Mouse (Mus musculus) liver, postnatal 0 days (tissue): ENCODE results near the gene Arap1. TPM values are rescaled to one million over a fixed set of nuclear protein-coding genes. Genes with fewer than 3 reads are reported as not detected.
A peak's percentile ranks its signal among the peaks of the same experiment; 100 is the strongest.

Experiments
- ATAC-seq: fragments of 200-750 bp; cut with Nextera tagmentation; 2 replicates; pipeline ENCODE4 v1.8.0; 2017; ENCODE audit warnings: mild to moderate bottlenecking, moderate library complexity
- DNase-seq: peaks from one replicate; pipeline ENCODE4 v3.0.0-alpha.2; 2016
- H3K27ac ChIP-seq: fragments of 300-500 bp; sonication (generic); 2 replicates; pipeline ENCODE4 v1.5.1; 2014; ENCODE audit warnings: antibody characterized with exemption, moderate library complexity, mild to moderate bottlenecking, low read depth
- H3K27me3 ChIP-seq: fragments of 300-500 bp; sonication (generic); 2 replicates; pipeline ENCODE4 v1.6.1; 2014; ENCODE audit warnings: low read length, control low read depth, mixed read lengths; ENCODE audit not compliant: insufficient read depth
- H3K36me3 ChIP-seq: fragments of 300-500 bp; sonication (generic); replicated peaks from 2 replicates; pipeline ENCODE4 v1.6.1; 2014; ENCODE audit warnings: mild to moderate bottlenecking, control low read depth, low read length, moderate library complexity, mixed read lengths; ENCODE audit not compliant: insufficient read depth
- H3K4me1 ChIP-seq: fragments of 300-500 bp; sonication (generic); 2 replicates; pipeline ENCODE4 v1.6.1; 2014; ENCODE audit warnings: antibody characterized with exemption, mild to moderate bottlenecking, control low read depth; ENCODE audit not compliant: insufficient read depth
- H3K4me2 ChIP-seq: fragments of 300-500 bp; sonication (generic); 2 replicates; pipeline ENCODE4 v1.6.1; 2014; ENCODE audit warnings: low read depth, mild to moderate bottlenecking, low read length, moderate library complexity, mixed read lengths
- H3K4me3 ChIP-seq: fragments of 300-500 bp; sonication (generic); 2 replicates; pipeline ENCODE4 v1.5.1; 2014; ENCODE audit warnings: low read depth, low read length
- H3K9ac ChIP-seq: fragments of 300-500 bp; sonication (generic); replicated peaks from 2 replicates; pipeline ENCODE4 v1.6.1; 2014; ENCODE audit warnings: mild to moderate bottlenecking, moderate library complexity
- H3K9me3 ChIP-seq: fragments of 300-500 bp; sonication (generic); 2 replicates; pipeline ENCODE4 v1.6.1; 2016; ENCODE audit warnings: mild to moderate bottlenecking, control low read depth, low read length, mixed read lengths
- CTCF ChIP-seq: sonication (generic); IDR thresholded peaks from 2 replicates; pipeline ENCODE4 v1.5.1; 2016; ENCODE audit warnings: antibody characterized with exemption, low read depth
- EP300 ChIP-seq: IDR thresholded peaks from 2 replicates; pipeline ENCODE4 v1.6.1; 2016; ENCODE audit warnings: antibody characterized with exemption, low read depth, mild to moderate bottlenecking
- WGBS: fragments of 180-500 bp; shearing (Covaris S2); extraction: QIAGEN DNeasy Blood & Tissue Kit; methylation state at CpG from one replicate; pipeline ENCODE4 v1.1.7; 2014; ENCODE audit not compliant: insufficient replicate concordance; 5-methylcytosine and 5-hydroxymethylcytosine counted together
- polyA plus RNA-seq: library from polyadenylated mRNA; unstranded; fragments of >200 nt; fragmentation: Nextera tagmentation; extraction: Ambion mirVana; gene quantifications from 2 replicates; pipeline ENCODE4 v1.2.1, GENCODE M21; 2015

Arap1 gene
- polyA plus RNA-seq, 1 experiment from 2014 or later: 18.1 TPM

DNA sequence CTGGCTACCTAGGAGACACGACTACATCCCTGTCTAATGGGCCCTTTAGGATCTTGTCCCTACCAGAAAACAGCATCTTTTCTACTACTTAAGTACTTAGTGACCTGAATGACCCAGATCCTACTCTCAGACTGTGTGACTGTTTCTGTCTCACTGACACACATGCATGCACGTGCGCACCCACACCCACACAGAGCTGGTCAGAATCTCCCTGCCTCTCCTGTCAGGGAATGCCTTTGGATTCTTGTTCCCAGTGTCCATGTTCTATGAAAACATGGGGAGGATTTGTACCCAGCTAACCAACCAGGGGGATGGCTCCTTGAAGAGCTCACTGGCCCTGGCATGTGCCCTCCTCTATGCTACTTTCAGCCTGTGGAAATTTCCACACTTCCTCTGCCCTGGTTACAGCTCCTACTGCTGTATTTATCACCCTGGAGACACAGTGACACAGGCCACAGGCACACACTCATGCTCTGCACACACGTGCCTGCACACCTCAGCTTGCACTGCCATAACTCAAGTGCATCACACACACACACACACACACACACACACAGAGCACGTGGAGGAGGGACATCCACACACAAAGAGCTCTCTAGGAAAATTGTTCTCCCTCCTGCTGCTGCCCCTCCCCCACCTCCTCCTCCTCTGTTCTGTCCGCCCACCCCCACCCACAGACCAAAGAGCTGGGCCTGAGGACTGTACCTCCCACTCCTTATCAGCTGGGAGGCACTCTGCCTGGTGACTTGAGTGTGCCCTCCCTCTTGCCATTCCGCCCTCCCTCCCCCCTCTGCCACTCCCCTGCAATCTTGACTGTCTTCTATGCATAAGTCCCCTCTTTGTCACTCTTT is 67.0 kb downstream of the Arap1 start:
- Histone ChIP-seq H3K9ac (no peak overlapping the region), H3K4me2 (no peak overlapping the region), H3K27ac (no peak overlapping the region), H3K4me3 (no peak overlapping the region), H3K27me3 (0 out of 2 replicates have a peak, but pooled peaks cover 3% of the 10 kb centered on the region), H3K4me1 (peaks cover 3% of the 10 kb centered on the region; the same call in 1 of the 2 replicates), H3K9me3 (no peaks in the 10 kb centered on the region), H3K36me3 (peaks cover 22% of the 10 kb centered on the region)
- WGBS: 46% methylated on average over 7 of the region's 7 CpGs
- peak; percentile 22 for DNase-seq
- ATAC-seq: peak; percentile 40
- no peak for TF ChIP-seq EP300
- no peak for TF ChIP-seq CTCF

DNA sequence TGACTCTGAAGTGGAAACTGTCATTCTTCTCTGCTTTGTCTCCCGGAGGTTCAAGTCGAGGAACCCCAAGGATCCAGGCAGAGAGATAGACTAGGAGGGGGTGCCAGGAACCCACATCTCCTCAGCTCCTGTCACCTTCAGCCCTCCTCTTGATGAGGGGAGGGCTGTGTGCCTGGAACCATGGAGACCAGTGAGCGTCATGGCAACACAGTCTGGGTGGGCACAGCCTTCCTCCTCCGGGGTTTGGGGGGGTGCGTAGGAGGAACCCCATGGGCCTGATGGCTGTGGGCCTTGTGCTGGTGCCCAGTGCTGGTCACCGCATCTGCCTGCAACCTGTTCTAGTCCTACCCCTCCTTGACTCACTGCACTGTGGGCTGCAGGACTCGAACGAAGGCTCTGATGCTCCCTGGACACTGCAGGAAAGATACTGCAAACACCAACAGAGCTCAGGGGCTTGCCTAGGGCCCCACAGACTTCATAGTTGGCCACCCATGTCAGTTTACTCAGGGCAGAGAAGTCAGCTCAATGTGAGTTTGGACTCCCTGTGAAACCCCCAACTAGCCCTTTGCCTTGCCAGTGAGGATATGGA is 67.7 kb downstream of the Arap1 start:
- H3K9ac ChIP-seq: no peak overlapping the region
- ATAC-seq (no peak), DNase-seq (no peak)
- H3K36me3 ChIP-seq: peaks cover 17% of the 10 kb centered on the region
- H3K9me3 ChIP-seq: no peaks in the 10 kb centered on the region
- H3K4me1 ChIP-seq: peaks cover 3% of the 10 kb centered on the region; the same call in 1 of the 2 replicates
- no peak overlapping the region for H3K27ac ChIP-seq
- 0 out of 2 replicates have a peak, but pooled peaks cover 3% of the 10 kb centered on the region for H3K27me3 ChIP-seq
- no peak overlapping the region for H3K4me3 ChIP-seq
- H3K4me2 ChIP-seq: no peak overlapping the region
- no peak for TF ChIP-seq CTCF
- TF ChIP-seq EP300: no peak
- 48% methylated on average over 8 of the region's 8 CpGs for WGBS

GRCm38 (mm10) chr7:101416391-101416790 is 68.5 kb downstream of the Arap1 start:
- peaks cover 6% of the 10 kb centered on the region; the same call in 1 of the 2 replicates for H3K27me3 ChIP-seq
- H3K36me3 ChIP-seq: 0 out of 2 replicates have a peak, but pooled peaks cover 11% of the 10 kb centered on the region
- no peaks in the 10 kb centered on the region for H3K9me3 ChIP-seq
- 50% methylated on average over 5 of the region's 5 CpGs for whole genome bisulfite sequencing
- H3K27ac ChIP-seq: no peak overlapping the region
- TF ChIP-seq EP300 (no peak), CTCF (no peak)
- no peak for ATAC-seq
- H3K9ac ChIP-seq: no peak overlapping the region
- peaks cover 3% of the 10 kb centered on the region; the same call in 1 of the 2 replicates for H3K4me1 ChIP-seq
- H3K4me3 ChIP-seq: no peak overlapping the region
- no peak overlapping the region for H3K4me2 ChIP-seq
- DNase-seq: no peak

DNA sequence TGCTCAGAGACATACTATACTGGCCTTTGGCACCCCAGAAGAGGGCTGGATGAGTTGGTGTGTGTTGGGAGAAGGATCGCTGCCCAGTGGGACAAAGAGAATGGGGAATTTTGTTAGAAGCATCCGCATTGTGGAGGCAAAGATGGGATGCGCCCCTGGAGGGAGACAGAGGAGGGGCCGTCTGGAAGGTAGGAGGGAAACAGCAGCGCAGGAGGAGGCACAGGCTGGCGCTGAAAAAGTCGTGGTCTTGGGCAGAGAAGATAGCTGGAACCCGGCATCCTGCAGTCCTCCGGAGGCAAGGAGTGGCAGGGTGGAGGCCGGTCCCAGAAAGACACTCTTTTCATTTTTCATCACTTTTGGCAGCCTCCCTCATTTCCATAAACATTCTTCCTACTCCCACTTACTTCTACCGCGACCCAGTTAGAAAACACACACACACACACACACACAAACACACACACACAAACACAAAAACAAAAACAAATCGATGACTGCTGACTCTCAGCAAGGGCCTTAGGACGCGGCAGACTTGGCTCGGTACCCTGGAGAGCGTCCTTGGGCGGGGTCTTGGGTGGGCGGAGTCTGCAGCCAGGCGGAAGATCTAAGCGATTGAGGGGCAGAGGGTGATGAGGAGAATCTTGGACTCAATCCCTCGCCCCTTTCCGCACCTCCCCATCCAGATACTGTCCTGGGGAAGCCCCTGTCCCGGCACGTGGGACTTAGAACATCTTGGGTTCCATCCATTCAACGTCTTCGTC is 71.3 kb downstream of the Arap1 start:
- no peak overlapping the region for H3K27ac ChIP-seq
- DNase-seq (peak; percentile 41), ATAC-seq (no peak)
- H3K36me3 ChIP-seq: 0 out of 2 replicates have a peak, but pooled peaks cover 3% of the 10 kb centered on the region
- peaks cover 3% of the 10 kb centered on the region; the same call in 1 of the 2 replicates for H3K4me1 ChIP-seq
- TF ChIP-seq EP300 (no peak), CTCF (no peak)
- H3K9ac ChIP-seq: no peak overlapping the region
- H3K27me3 ChIP-seq: peaks cover 13% of the 10 kb centered on the region; the same call in 1 of the 2 replicates
- H3K4me2 ChIP-seq: no peak overlapping the region
- no peak overlapping the region for H3K4me3 ChIP-seq
- H3K9me3 ChIP-seq: no peaks in the 10 kb centered on the region
- 8% methylated on average over 27 of the region's 27 CpGs for WGBS

- Histone ChIP-seq H3K4me2 (no peak within 1 kb of the TSS), H3K27me3 (peaks cover 13% of the 10 kb centered on the region; the same call in 1 of the 2 replicates), H3K9ac (no peak within 1 kb of the TSS), H3K27ac (no peak within 1 kb of the TSS), H3K4me3 (no peak within 1 kb of the TSS), H3K36me3 (no peaks in the 10 kb centered on the region), H3K4me1 (peaks cover 3% of the 10 kb centered on the region; the same call in 1 of the 2 replicates), H3K9me3 (no peaks in the 10 kb centered on the region)
- TF ChIP-seq EP300 (no peak), CTCF (no peak)
- WGBS: 23% methylated on average over 6 of the region's 6 CpGs
- DNase-seq: no peak
- no peak for ATAC-seq
Measured at GRCm38 (mm10) chr7:101421529-101421928, 73.7 kb downstream of the Arap1 start, which contains the start of gene Pde2a. Pde2a (plus strand) TSS chr7:101421691.

GRCm38 (mm10) chr7:101422069-101422468 is 74.2 kb downstream of the Arap1 start:
- no peak for TF ChIP-seq EP300
- TF ChIP-seq CTCF: no peak
- DNase-seq: no peak
- 31% methylated on average over 3 of the region's 3 CpGs for WGBS
- no peaks in the 10 kb centered on the region for H3K9me3 ChIP-seq
- no peak overlapping the region for H3K4me3 ChIP-seq
- ATAC-seq: no peak
- no peak overlapping the region for H3K9ac ChIP-seq
- H3K4me1 ChIP-seq: peaks cover 3% of the 10 kb centered on the region; the same call in 1 of the 2 replicates
- H3K27me3 ChIP-seq: peaks cover 13% of the 10 kb centered on the region; the same call in 1 of the 2 replicates
- H3K27ac ChIP-seq: no peak overlapping the region
- no peak overlapping the region for H3K4me2 ChIP-seq
- H3K36me3 ChIP-seq: no peaks in the 10 kb centered on the region
